Mouse (Mus musculus) small intestine, adult 2 months (tissue): ENCODE results near the gene Hmga1.

Source experiments
- CTCF ChIP-seq: fragments of 200-500 bp; IDR thresholded peaks from 2 replicates; pipeline ENCODE4 v1.5.1; 2012; ENCODE audit warnings: low read depth, mild to moderate bottlenecking, control low read depth, inconsistent platforms, low read length, moderate library complexity, mixed read lengths; ENCODE audit not compliant: insufficient replicate concordance, insufficient read length; ENCODE audit errors: extremely low read depth
- POLR2A ChIP-seq: fragments of 200-500 bp; IDR thresholded peaks from 2 replicates; pipeline ENCODE4 v1.6.1; 2012; ENCODE audit warnings: low read depth, mild to moderate bottlenecking, control low read depth, inconsistent platforms, low read length, moderate library complexity

DNA sequence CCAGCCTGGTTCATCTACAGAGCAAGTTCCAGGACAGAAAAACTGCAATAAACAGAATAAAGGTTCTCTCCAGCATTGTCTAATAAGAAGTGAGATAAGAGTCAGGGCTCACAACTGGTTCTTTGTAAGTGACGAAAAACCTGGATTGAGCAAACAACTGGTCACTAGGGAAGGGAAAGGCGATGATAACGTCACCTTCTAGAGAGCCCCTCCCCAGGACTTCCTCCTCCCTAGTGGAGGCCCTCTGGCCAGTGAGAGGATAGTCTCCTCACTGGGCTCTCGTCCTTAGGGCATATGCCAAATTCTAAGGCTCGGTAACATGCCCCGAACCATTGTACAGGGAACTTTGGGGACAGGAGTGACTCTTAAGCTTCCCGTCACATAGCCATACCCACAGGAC lies 19.8 kb downstream of the Hmga1 start:
- TF ChIP-seq CTCF (no peak), POLR2A (no peak)
